Mouse (Mus musculus) layer of hippocampus, postnatal 25 days (tissue): ENCODE results near the gene Itpr1. TPM values are rescaled to one million over a fixed set of nuclear protein-coding genes. Genes with fewer than 3 reads are reported as not detected.

Experiments used
- DNase-seq, 2 experiments: peaks; one replicate each; pipeline ENCODE4 v3.0.0; 2022; ENCODE audit warnings: mixed read lengths in 2 of 2, low spot score in 1 of 2; ENCODE audit errors: extremely low spot score in 1 of 2
- total RNA-seq, 2 experiments: library from RNA; stranded (reverse); gene quantifications; 2 replicates each; pipeline ENCODE4 v1.2.3; 2021

The Itpr1 gene
- total RNA-seq = 100 to 1,000 TPM; 258 to 259 TPM

- DNase-seq = peak; percentile 93 to 95
These were observed at the start of gene Itpr1 for GRCm38 (mm10) chr6:108212881-108213295. TSS of gene Itpr1 (plus strand) at chr6:108213096.

GRCm38 (mm10) chr6:108164935-108165334 lies 48.0 kb upstream of the Itpr1 start:
- no peak for DNase-seq

GRCm38 (mm10) chr6:108165598-108165997 lies 47.3 kb upstream of the Itpr1 start:
- DNase-seq = no peak

GRCm38 (mm10) chr6:108167946-108168680 lies 44.8 kb upstream of the Itpr1 start:
- no peak for DNase-seq

GRCm38 (mm10) chr6:108168723-108169122 lies 44.2 kb upstream of the Itpr1 start:
- no peak for DNase-seq

GRCm38 (mm10) chr6:108169466-108169865 lies 43.4 kb upstream of the Itpr1 start:
- no peak for DNase-seq

GRCm38 (mm10) chr6:108172219-108172618 lies 40.7 kb upstream of the Itpr1 start:
- DNase-seq = no peak

GRCm38 (mm10) chr6:108174181-108174580 lies 38.7 kb upstream of the Itpr1 start:
- no peak for DNase-seq

- DNase-seq = no peak
These were observed 33.8 kb upstream of the Itpr1 start for GRCm38 (mm10) chr6:108179087-108179486.

- peak; percentile 77 to 88 for DNase-seq
These were observed 27.8 kb upstream of the Itpr1 start, which contains the start of gene Sumf1 for GRCm38 (mm10) chr6:108184847-108185684. TSS of gene Sumf1 (minus strand) at chr6:108185582.

- no peak for DNase-seq
These were observed 27.2 kb upstream of the Itpr1 start for GRCm38 (mm10) chr6:108185685-108186009.

- DNase-seq = no peak
These were observed 22.2 kb upstream of the Itpr1 start for GRCm38 (mm10) chr6:108190690-108191089.

GRCm38 (mm10) chr6:108192632-108193031 lies 20.3 kb upstream of the Itpr1 start:
- DNase-seq = no peak

GRCm38 (mm10) chr6:108196665-108197064 lies 16.2 kb upstream of the Itpr1 start:
- no peak for DNase-seq

GRCm38 (mm10) chr6:108197117-108197516 lies 15.8 kb upstream of the Itpr1 start:
- DNase-seq = no peak

- no peak for DNase-seq
These were observed 14.6 kb upstream of the Itpr1 start for GRCm38 (mm10) chr6:108198286-108198685.

GRCm38 (mm10) chr6:108204322-108204721 lies 8.6 kb upstream of the Itpr1 start:
- no peak for DNase-seq

GRCm38 (mm10) chr6:108206145-108206544 lies 6.8 kb upstream of the Itpr1 start:
- DNase-seq = no peak

- no peak for DNase-seq
These were observed 5.9 kb upstream of the Itpr1 start for GRCm38 (mm10) chr6:108206914-108207566.

GRCm38 (mm10) chr6:108211896-108212880 lies 708 bp upstream of the Itpr1 start:
- no peak for DNase-seq
